Mouse (Mus musculus) CH12.LX (cell line): ENCODE results near the gene Ppp2r1a. TPM values are rescaled to one million over a fixed set of nuclear protein-coding genes. Genes with fewer than 3 reads are reported as not detected.

Experiments used
- DNase-seq: peaks from one replicate; pipeline ENCODE4 v3.0.0-alpha.2; 2013; ENCODE audit errors: extremely low read depth
- H3K27ac ChIP-seq: 2 replicates; pipeline ENCODE4 v1.5.1; 2012; ENCODE audit warnings: low read depth, mild to moderate bottlenecking, control low read depth, moderate library complexity; ENCODE audit not compliant: insufficient read depth
- H3K27me3 ChIP-seq: replicated peaks from 2 replicates; pipeline ENCODE3; 2012; ENCODE audit warnings: inconsistent platforms
- H3K36me3 ChIP-seq, 2 experiments: replicated peaks in 1 of 2; 2 replicates each; pipeline versions ENCODE3 to v1.6.1; 2012; ENCODE audit warnings: inconsistent platforms in 1 of 2, low read length in 1 of 2, mild to moderate bottlenecking in 1 of 2, mixed read lengths in 1 of 2, moderate library complexity in 1 of 2; ENCODE audit not compliant: control insufficient read depth in 1 of 2, insufficient read depth in 1 of 2
- H3K4me1 ChIP-seq, 2 experiments: 2 replicates each; pipeline ENCODE4 v1.6.1; 2012; ENCODE audit warnings: inconsistent platforms in 1 of 2, moderate library complexity in 1 of 2; ENCODE audit not compliant: insufficient read depth in 2 of 2, control insufficient read depth in 1 of 2
- H3K4me2 ChIP-seq: 2 replicates; pipeline ENCODE4 v1.6.1; 2012; ENCODE audit warnings: low read depth, mild to moderate bottlenecking, control low read depth; ENCODE audit not compliant: poor library complexity, insufficient read depth, severe bottlenecking
- H3K4me3 ChIP-seq, 3 experiments: fragments of 150-350 bp in 1 of 3; sonication (generic) in 1 of 3; replicated peaks in 1 of 3; 2 replicates each; pipeline versions ENCODE3 to v1.5.1; 2011 to 2012; ENCODE audit warnings: low read depth in 2 of 3, low read length in 2 of 3, mild to moderate bottlenecking in 2 of 3, moderate library complexity in 2 of 3, control low read depth in 1 of 3, improper control_type of control experiment in 1 of 3, inconsistent platforms in 1 of 3, mixed read lengths in 1 of 3; ENCODE audit not compliant: poor library complexity in 1 of 3
- H3K79me2 ChIP-seq: replicated peaks from 2 replicates; pipeline ENCODE4 v1.6.1; 2012; ENCODE audit warnings: mild to moderate bottlenecking, moderate library complexity; ENCODE audit not compliant: control insufficient read depth, poor library complexity, insufficient read depth, severe bottlenecking; ENCODE audit errors: extremely low read depth
- H3K9ac ChIP-seq: 2 replicates; pipeline ENCODE4 v1.6.1; 2012; ENCODE audit warnings: low read depth, mild to moderate bottlenecking, control low read depth, moderate library complexity; ENCODE audit not compliant: insufficient read depth
- H3K9me3 ChIP-seq: replicated peaks from 2 replicates; pipeline ENCODE3; 2012; ENCODE audit warnings: low read length, inconsistent platforms, mixed read lengths
- CHD2 ChIP-seq: IDR thresholded peaks from 2 replicates; pipeline ENCODE4 v1.6.1; 2011; ENCODE audit warnings: low read length, improper control_type of control experiment
- CTCF ChIP-seq, 2 experiments: IDR thresholded peaks in 1 of 2; conservative IDR thresholded peaks in 1 of 2; 2 replicates each; pipeline ENCODE4 v1.5.1; 2011 to 2012; ENCODE audit warnings: low read depth in 2 of 2, low read length in 2 of 2, improper control_type of control experiment in 1 of 2, inconsistent platforms in 1 of 2, mild to moderate bottlenecking in 1 of 2, moderate library complexity in 1 of 2
- EP300 ChIP-seq: IDR thresholded peaks from 2 replicates; pipeline ENCODE4 v1.6.1; 2011; ENCODE audit warnings: low read length, improper control_type of control experiment
- HCFC1 ChIP-seq: IDR thresholded peaks from 2 replicates; pipeline ENCODE4 v1.6.1; 2012; ENCODE audit warnings: low read depth, mild to moderate bottlenecking, inconsistent platforms, low read length, improper control_type of control experiment
- IRF4 ChIP-seq: IDR thresholded peaks from 2 replicates; pipeline ENCODE4 v1.6.1; 2014; ENCODE audit warnings: low read depth, mild to moderate bottlenecking, inconsistent platforms, low read length, improper control_type of control experiment
- MAX ChIP-seq: IDR thresholded peaks from 2 replicates; pipeline ENCODE4 v1.6.1; 2011; ENCODE audit warnings: low read length, improper control_type of control experiment
- MYC ChIP-seq: IDR thresholded peaks from 2 replicates; pipeline ENCODE4 v1.6.1; 2011; ENCODE audit warnings: low read depth, mild to moderate bottlenecking, improper control_type of control experiment, low read length
- SMC3 ChIP-seq: IDR thresholded peaks from 2 replicates; pipeline ENCODE4 v1.6.1; 2011; ENCODE audit warnings: low read depth, low read length, improper control_type of control experiment
- TCF12 ChIP-seq: IDR thresholded peaks from 2 replicates; pipeline ENCODE4 v1.6.1; 2014; ENCODE audit warnings: low read depth, mild to moderate bottlenecking, inconsistent platforms, low read length, improper control_type of control experiment
- ZMIZ1 ChIP-seq: IDR thresholded peaks from 2 replicates; pipeline ENCODE4 v1.6.1; 2012; ENCODE audit warnings: low read depth, mild to moderate bottlenecking, inconsistent platforms, low read length, improper control_type of control experiment
- ZNF384 ChIP-seq: IDR thresholded peaks from 2 replicates; pipeline ENCODE4 v1.6.1; 2012; ENCODE audit warnings: low read depth, low read length, improper control_type of control experiment, inconsistent platforms
- dilution Hi-C: fragments of 300-500 bp; cut with MboI; formaldehyde crosslinking; loops from 2 replicates; pipeline ENCODE4 v1.14.3; 2020; ENCODE audit warnings: low sequenced_read_pairs; ENCODE audit not compliant: extremely low pct_unique_long_range_greater_than_20kb, extremely low pct_ligation_motif_present
- in situ Hi-C: fragments of 300-500 bp; cut with MboI; formaldehyde crosslinking; loops from 3 replicates; pipeline ENCODE4 v1.14.3; 2019; ENCODE audit warnings: low sequenced_read_pairs, low pct_ligation_motif_present, low pct_unique_long_range_greater_than_20kb, mixed read lengths
- polyA plus RNA-seq: library from polyadenylated mRNA; unstranded; fragments of >175 nt; gene quantifications from 2 replicates; pipeline ENCODE4 v1.2.1, GENCODE M21; 2012; ENCODE audit warnings: low read depth; ENCODE audit not compliant: insufficient read length
- total RNA-seq, 2 experiments: library from RNA; depleted of rRNA; stranded (reverse); fragments of 300-350 nt in 1 of 2; fragments of >200 nt in 1 of 2; gene quantifications; 2 replicates each; pipeline ENCODE4 v1.2.3; 2012 to 2014

Gene Ppp2r1a
- total and polyA plus RNA-seq, 3 experiments: 164 to 264 (median 182) TPM

- TF ChIP-seq CTCF (conservative IDR thresholded peaks at IDR 0.05 in 1 of 2, IDR thresholded peaks at IDR 0.05 in 1 of 2; ENCODE audit: low read depth in 2 of 2, low read length in 2 of 2) (no peak), HCFC1 (peak; percentile 90), ZNF384 (no peak), IRF4 (peak; percentile 48; the same call in 1 of the 2 replicates), SMC3 (no peak), EP300 (0 out of 2 replicates have a peak, but pooled peaks have one; percentile 4), TCF12 (peak; percentile 77), CHD2 (peak; percentile 93), MAX (0 out of 2 replicates have a peak, but pooled peaks have one; percentile 57)
- TF ChIP-seq, all 38 proteins: peak for 23
Measured at GRCm38 (mm10) chr17:21008382-21009331, 63.5 kb downstream of the Ppp2r1a start, which contains the start of gene Zfp160 (continued).

- H3K79me2 ChIP-seq: peaks cover 25% of the 10 kb centered on the region
- dilution Hi-C loops (no loop called here), in situ Hi-C loops (no loop called here)
- H3K4me1 ChIP-seq: peaks cover 8 to 10% of the 10 kb centered on the region in 2 experiments
- TF ChIP-seq MYC (no peak), ZMIZ1 (no peak)
- peak; percentile 18 for DNase-seq
- H3K36me3 ChIP-seq: peaks cover 9 to 22% of the 10 kb centered on the region in 2 experiments
- peak overlapping the region; percentile 85; the same call in 1 of the 2 replicates for H3K27ac ChIP-seq
- H3K4me2 ChIP-seq: peak overlapping the region; percentile 99
- no peaks in the 10 kb centered on the region for H3K27me3 ChIP-seq
- peak overlapping the region; percentile 84 to 92 (median 85) for H3K4me3 ChIP-seq
- no peaks in the 10 kb centered on the region for H3K9me3 ChIP-seq
- H3K9ac ChIP-seq: peak overlapping the region; percentile 85
Measured at GRCm38 (mm10) chr17:21009726-21010125, 64.6 kb downstream of the Ppp2r1a start.

Other genes starting within 250 kb of the Ppp2r1a start
- gene Vmn1r227, start 215.5 kb upstream of the Ppp2r1a start, total RNA-seq (2012; rRNA removed): not detected in 2 replicates
- not detected in 2 replicates for gene Vmn1r227, start 215.5 kb upstream of the Ppp2r1a start, total RNA-seq (2014; rRNA removed)
- gene Vmn1r227, start 215.5 kb upstream of the Ppp2r1a start, polyA plus RNA-seq: not detected in 2 replicates
- gene Vmn1r228, start 159.2 kb upstream of the Ppp2r1a start, total RNA-seq (2012; rRNA removed): not detected in 2 replicates
- gene Vmn1r228, start 159.2 kb upstream of the Ppp2r1a start, total RNA-seq (2014; rRNA removed): not detected in 2 replicates
- gene Vmn1r228, start 159.2 kb upstream of the Ppp2r1a start, polyA plus RNA-seq: not detected in 2 replicates
- not detected in 2 replicates for gene Vmn1r229, start 133.8 kb upstream of the Ppp2r1a start, total RNA-seq (2012; rRNA removed)
- not detected in 2 replicates for gene Vmn1r229, start 133.8 kb upstream of the Ppp2r1a start, total RNA-seq (2014; rRNA removed)
- 0.03 TPM in 1 of 2 replicates, not detected in the other for gene Vmn1r229, start 133.8 kb upstream of the Ppp2r1a start, polyA plus RNA-seq
- gene Vmn1r230, start 104.9 kb upstream of the Ppp2r1a start, total RNA-seq (2012; rRNA removed): not detected in 2 replicates
- not detected in 2 replicates for gene Vmn1r230, start 104.9 kb upstream of the Ppp2r1a start, total RNA-seq (2014; rRNA removed)
- not detected in 2 replicates for gene Vmn1r230, start 104.9 kb upstream of the Ppp2r1a start, polyA plus RNA-seq
- gene Vmn1r231, start 40.2 kb upstream of the Ppp2r1a start, total RNA-seq (2012; rRNA removed): not detected in 2 replicates
- gene Vmn1r231, start 40.2 kb upstream of the Ppp2r1a start, total RNA-seq (2014; rRNA removed): not detected in 2 replicates
- not detected in 2 replicates for gene Vmn1r231, start 40.2 kb upstream of the Ppp2r1a start, polyA plus RNA-seq
- not detected in 2 replicates for gene Vmn1r232, start 25.6 kb upstream of the Ppp2r1a start, total RNA-seq (2012; rRNA removed)
- not detected in 2 replicates for gene Vmn1r232, start 25.6 kb upstream of the Ppp2r1a start, total RNA-seq (2014; rRNA removed)
- not detected in 2 replicates for gene Vmn1r232, start 25.6 kb upstream of the Ppp2r1a start, polyA plus RNA-seq
- gene Vmn1r233, start 51.2 kb downstream of the Ppp2r1a start, total RNA-seq (2012; rRNA removed): not detected in 2 replicates
- not detected in 2 replicates for gene Vmn1r233, start 51.2 kb downstream of the Ppp2r1a start, total RNA-seq (2014; rRNA removed)
- not detected in 2 replicates for gene Vmn1r233, start 51.2 kb downstream of the Ppp2r1a start, polyA plus RNA-seq
- 8.9 and 12.0 TPM in 2 replicates for gene Zfp160, start 63.6 kb downstream of the Ppp2r1a start, total RNA-seq (2012; rRNA removed)
- 16.4 and 19.0 TPM in 2 replicates for gene Zfp160, start 63.6 kb downstream of the Ppp2r1a start, total RNA-seq (2014; rRNA removed)
- 11.7 and 12.0 TPM in 2 replicates for gene Zfp160, start 63.6 kb downstream of the Ppp2r1a start, polyA plus RNA-seq